Mouse (Mus musculus): ENCODE measurements around the gene Dkk2. TPM values are rescaled to one million over a fixed set of nuclear protein-coding genes. Genes with fewer than 3 reads are reported as not detected.

Gene Dkk2
- total and polyA plus RNA-seq, 3 experiments, result not detected

GRCm38 (mm10) chr3:132115772-132116511 is 30.9 kb downstream of the Dkk2 start:
- Histone ChIP-seq H3K4me3 (ENCODE audit: control insufficient read depth in 1 of 2, insufficient read depth in 1 of 2, low read depth in 2 of 2, low read length in 2 of 2) (no peak overlapping the region), H3K9me3 (replicated peaks; ENCODE audit: insufficient read depth, low read length) (no peaks in the 10 kb centered on the region), H3K36me3 (ENCODE audit: control insufficient read depth in 1 of 2, insufficient read depth in 2 of 2, low read length in 2 of 2) (no peaks in the 10 kb centered on the region), H3K27ac (ENCODE audit: control insufficient read depth, low read depth, low read length) (no peak overlapping the region), H3K4me1 (ENCODE audit: control insufficient read depth in 1 of 2, insufficient read depth in 2 of 2, low read length in 2 of 2) (no peaks in the 10 kb centered on the region), H3K27me3 (ENCODE audit: control insufficient read depth in 1 of 2, insufficient read depth in 2 of 2, low read length in 2 of 2) (no peaks in the 10 kb centered on the region), H3K9ac (ENCODE audit: control insufficient read depth, low read depth, low read length, poor library complexity, severe bottlenecking) (no peak overlapping the region), H3K79me2 (ENCODE audit: control insufficient read depth, insufficient read depth, low read length, poor library complexity) (no peaks in the 10 kb centered on the region)
- TF ChIP-seq MYC (IDR thresholded peaks at IDR 0.05; ENCODE audit: low read depth, low read length), result no peak
- TF ChIP-seq UBTF (IDR thresholded peaks at IDR 0.05; ENCODE audit: borderline replicate concordance, insufficient read depth, low read depth, low read length), result no peak
- no peak for TF ChIP-seq ZNF384 (IDR thresholded peaks at IDR 0.05; ENCODE audit: low read depth, low read length)
- no peak for TF ChIP-seq POLR2A (IDR thresholded peaks at IDR 0.05; ENCODE audit: control insufficient read depth in 1 of 2, insufficient read depth in 1 of 2, low read depth in 1 of 2, low read length in 2 of 2, poor library complexity in 1 of 2)
- TF ChIP-seq GABPA (IDR thresholded peaks at IDR 0.05; ENCODE audit: low read depth, low read length), result no peak
- TF ChIP-seq NRF1 (IDR thresholded peaks at IDR 0.05; ENCODE audit: insufficient read depth, low read depth, low read length, poor library complexity, severe bottlenecking), result no peak
- TF ChIP-seq TBP (IDR thresholded peaks at IDR 0.05; ENCODE audit: low read depth, low read length), result no peak
- TF ChIP-seq EP300 (IDR thresholded peaks at IDR 0.05; ENCODE audit: low read depth in 1 of 2, low read length in 2 of 2), result no peak
- no peak for TF ChIP-seq USF2 (IDR thresholded peaks at IDR 0.05; ENCODE audit: borderline replicate concordance in 1 of 2, insufficient read depth in 1 of 2, low read depth in 1 of 2, low read length in 2 of 2)
- peak; percentile 5 for DNase-seq (ENCODE audit: low read depth, low spot score)

GRCm38 (mm10) chr3:132121344-132121743 is 36.3 kb downstream of the Dkk2 start:
- Histone ChIP-seq H3K36me3 (ENCODE audit: control insufficient read depth in 1 of 2, insufficient read depth in 2 of 2, low read length in 2 of 2) (no peaks in the 10 kb centered on the region), H3K27me3 (ENCODE audit: control insufficient read depth in 1 of 2, insufficient read depth in 2 of 2, low read length in 2 of 2) (no peaks in the 10 kb centered on the region)

More at GRCm38 (mm10) chr3:132121344-132121743, 36.3 kb downstream of the Dkk2 start:
- DNase-seq (ENCODE audit: low read depth, low spot score), result no peak
- Histone ChIP-seq H3K79me2 (ENCODE audit: control insufficient read depth, insufficient read depth, low read length, poor library complexity) (no peaks in the 10 kb centered on the region), H3K4me3 (ENCODE audit: control insufficient read depth in 1 of 2, insufficient read depth in 1 of 2, low read depth in 2 of 2, low read length in 2 of 2) (no peak overlapping the region), H3K27ac (ENCODE audit: control insufficient read depth, low read depth, low read length) (no peak overlapping the region), H3K9me3 (replicated peaks; ENCODE audit: insufficient read depth, low read length) (no peaks in the 10 kb centered on the region), H3K4me1 (ENCODE audit: control insufficient read depth in 1 of 2, insufficient read depth in 2 of 2, low read length in 2 of 2) (no peaks in the 10 kb centered on the region), H3K9ac (ENCODE audit: control insufficient read depth, low read depth, low read length, poor library complexity, severe bottlenecking) (no peak overlapping the region)
- TF ChIP-seq BHLHE40 (IDR thresholded peaks at IDR 0.05; ENCODE audit: borderline replicate concordance, low read depth, low read length), result no peak
- TF ChIP-seq ZNF384 (IDR thresholded peaks at IDR 0.05; ENCODE audit: low read depth, low read length), result no peak
- TF ChIP-seq NELFE (IDR thresholded peaks at IDR 0.05; ENCODE audit: low read depth, low read length), result no peak
- no peak for TF ChIP-seq JUND (IDR thresholded peaks at IDR 0.05; ENCODE audit: low read depth, low read length)
- TF ChIP-seq POLR2A (IDR thresholded peaks at IDR 0.05; ENCODE audit: control insufficient read depth in 1 of 2, insufficient read depth in 1 of 2, low read depth in 1 of 2, low read length in 2 of 2, poor library complexity in 1 of 2), result no peak
- no peak for TF ChIP-seq CHD1 (IDR thresholded peaks at IDR 0.05; ENCODE audit: low read depth, low read length)
- no peak for TF ChIP-seq HCFC1 (IDR thresholded peaks at IDR 0.05; ENCODE audit: low read depth, low read length)
- no peak for TF ChIP-seq POLR2AphosphoS2 (IDR thresholded peaks at IDR 0.05; ENCODE audit: low read length)
- no peak for TF ChIP-seq MYB (IDR thresholded peaks at IDR 0.05; ENCODE audit: low read depth, low read length)
- TF ChIP-seq USF1 (IDR thresholded peaks at IDR 0.05; ENCODE audit: low read depth, low read length), result no peak
- no peak for TF ChIP-seq MAZ (IDR thresholded peaks at IDR 0.05; ENCODE audit: low read depth, low read length)
- no peak for TF ChIP-seq MEF2A (IDR thresholded peaks at IDR 0.05; ENCODE audit: extremely low read depth, insufficient replicate concordance, low read depth, low read length, poor library complexity, severe bottlenecking)
